In the genomic region with DNA sequence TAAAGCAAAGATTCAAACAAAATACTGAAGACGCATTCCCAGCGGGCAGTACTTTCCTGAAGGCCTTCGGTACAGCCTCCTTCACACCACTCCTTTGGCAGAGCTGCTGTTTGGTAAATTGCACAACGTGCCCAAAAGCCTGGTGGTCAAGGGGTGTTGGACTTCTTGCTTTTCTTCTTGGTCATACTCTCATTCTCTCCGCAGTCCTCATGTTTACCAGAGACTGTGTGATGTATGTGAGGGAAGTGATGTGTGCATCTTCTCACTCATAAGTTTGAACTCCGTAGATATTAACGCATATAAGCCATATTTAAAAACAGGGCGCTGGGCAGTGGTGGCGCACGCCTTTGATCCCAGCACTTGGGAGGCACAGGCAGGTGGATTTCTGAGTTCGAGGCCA, we compare ENCODE assay signal across 11 mouse cellular contexts. TPM values are rescaled to one million over a fixed set of nuclear protein-coding genes. Genes with fewer than 3 reads are reported as not detected.
DNase-seq lines count a peak whose midpoint lies in the region; ATAC-seq lines count a peak whose summit lies in the region.
"Had no signal": no experiment of that assay in that cellular context is flagged by ENCODE, and none has a peak within 500 bp of the region (broad histone marks: within the 10 kb centered on the region; RNA-seq: fewer than 3 reads in every experiment).

No protein-coding gene starts in this region.

- H3K4me2 ChIP-seq in kidney, embryonic 15.5 days: peak overlapping the region; percentile 84
- peak overlapping the region; percentile 79 for H3K4me2 ChIP-seq in embryonic facial prominence, embryonic 15.5 days (replicated peaks)
- H3K4me2 ChIP-seq in intestine, embryonic 16.5 days (ENCODE audit: low read depth, low read length): peak overlapping the region; percentile 94

- WGBS in kidney, embryonic 15.5 days: 76% methylated on average over 11 of the region's 11 CpGs
- 74% methylated on average over 11 of the region's 11 CpGs for WGBS in embryonic facial prominence, embryonic 15.5 days
- 68% methylated on average over 11 of the region's 11 CpGs for WGBS in intestine, embryonic 16.5 days

- H3K27ac ChIP-seq in kidney, embryonic 15.5 days: peak overlapping the region; percentile 100
- H3K27ac ChIP-seq in embryonic facial prominence, embryonic 15.5 days (replicated peaks): peak overlapping the region; percentile 99
- peak overlapping the region; percentile 98; the same call in 1 of the 2 replicates for H3K27ac ChIP-seq in intestine, embryonic 16.5 days (ENCODE audit: low read length)

- peaks cover 39% of the 10 kb centered on the region for H3K4me1 ChIP-seq in kidney, embryonic 15.5 days
- H3K4me1 ChIP-seq in embryonic facial prominence, embryonic 15.5 days: peaks cover 41% of the 10 kb centered on the region
- peaks cover 27% of the 10 kb centered on the region for H3K4me1 ChIP-seq in intestine, embryonic 16.5 days (ENCODE audit: control insufficient read depth, insufficient read depth, low read length)

- H3K4me3 ChIP-seq in kidney, embryonic 15.5 days (replicated peaks): peak overlapping the region; percentile 66
- H3K4me3 ChIP-seq in embryonic facial prominence, embryonic 15.5 days (replicated peaks): no peak overlapping the region; the same call in 1 of the 2 replicates
- peak overlapping the region; percentile 88 for H3K4me3 ChIP-seq in intestine, embryonic 16.5 days (ENCODE audit: low read length)

- ATAC-seq in kidney, embryonic 15.5 days (replicated peaks; ENCODE audit: low FRiP score): no peak
- no peak for ATAC-seq in embryonic facial prominence, embryonic 15.5 days (ENCODE audit: insufficient number of reproducible peaks, low FRiP score, low TSS enrichment, low read depth)
- no peak for ATAC-seq in intestine, embryonic 16.5 days

- no peaks in the 10 kb centered on the region for H3K27me3 ChIP-seq in kidney, embryonic 15.5 days
- no peaks in the 10 kb centered on the region for H3K27me3 ChIP-seq in embryonic facial prominence, embryonic 15.5 days
- no peaks in the 10 kb centered on the region for H3K27me3 ChIP-seq in intestine, embryonic 16.5 days (replicated peaks; ENCODE audit: control insufficient read depth, insufficient read depth, low read length)
- H3K27me3 ChIP-seq: Patski had no signal

- H3K9ac ChIP-seq in kidney, embryonic 15.5 days: peak overlapping the region; percentile 88
- no peak overlapping the region for H3K9ac ChIP-seq in embryonic facial prominence, embryonic 15.5 days
- peak overlapping the region; percentile 94 for H3K9ac ChIP-seq in intestine, embryonic 16.5 days (ENCODE audit: low read depth, low read length)

- no peaks in the 10 kb centered on the region for H3K9me3 ChIP-seq in kidney, embryonic 15.5 days (replicated peaks)
- H3K9me3 ChIP-seq in embryonic facial prominence, embryonic 15.5 days (replicated peaks): no peaks in the 10 kb centered on the region
- H3K9me3 ChIP-seq in intestine, embryonic 16.5 days (ENCODE audit: control insufficient read depth, low read length): no peaks in the 10 kb centered on the region

- DNase-seq in kidney, adult 11 months: no peak
- peak; percentile 31 for DNase-seq in neural tube, embryonic 10.5 days (ENCODE audit: extremely low spot score, low spot score)
- no peak for DNase-seq in left cerebral cortex, adult 8-10 months (ENCODE audit: low spot score in 2 of 2)
- no peak for DNase-seq in layer of hippocampus, adult 9-10 months (ENCODE audit: low spot score)
- no peak for DNase-seq in spleen, adult 18-20 months
- DNase-seq: cerebellum, postnatal 25 days; right cerebral cortex, postnatal 25 days had no signal

- H3K36me3 ChIP-seq in kidney, embryonic 15.5 days: peaks cover 8% of the 10 kb centered on the region; the same call in 1 of the 2 replicates
- H3K36me3 ChIP-seq in embryonic facial prominence, embryonic 15.5 days: 0 out of 2 replicates have a peak, but pooled peaks cover 4% of the 10 kb centered on the region
- no peaks in the 10 kb centered on the region for H3K36me3 ChIP-seq in intestine, embryonic 16.5 days (ENCODE audit: control insufficient read depth, insufficient read depth, low read length)

RNA-seq across cellular contexts. Expression of a gene that starts 0.9 kb away (rescaled TPM):
- 268 and 279 TPM in 2 replicates for polyA plus RNA-seq in kidney, embryonic 15.5 days (2015; fragmentation: Nextera tagmentation; extraction: Ambion mirVana)
- 198 and 214 TPM in 2 replicates for polyA plus RNA-seq in embryonic facial prominence, embryonic 15.5 days (2015; fragmentation: Nextera tagmentation; extraction: Ambion mirVana)
- 146 and 157 TPM in 2 replicates for polyA plus RNA-seq in intestine, embryonic 16.5 days (2015; fragmentation: Nextera tagmentation; extraction: Ambion mirVana)
- 10 to 100 TPM; 60.1 to 69.5 (median 63.3) TPM for total RNA-seq in left cerebral cortex, adult 8-10 months (2022)

RNA-seq across cellular contexts. Expression of a gene that starts 19.0 kb away (rescaled TPM):
- 194 and 213 TPM in 2 replicates for polyA plus RNA-seq in kidney, embryonic 15.5 days (2015; fragmentation: Nextera tagmentation; extraction: Ambion mirVana)
- 157 and 161 TPM in 2 replicates for polyA plus RNA-seq in embryonic facial prominence, embryonic 15.5 days (2015; fragmentation: Nextera tagmentation; extraction: Ambion mirVana)
- polyA plus RNA-seq in intestine, embryonic 16.5 days (2015; fragmentation: Nextera tagmentation; extraction: Ambion mirVana): 165 and 171 TPM in 2 replicates
- total RNA-seq in left cerebral cortex, adult 8-10 months (2022): 10 to 100 TPM; 39.6 to 49.8 (median 44.9) TPM

RNA-seq across cellular contexts. Expression of a gene that starts 40.6 kb away (rescaled TPM):
- 0.64 and 0.95 TPM in 2 replicates for polyA plus RNA-seq in kidney, embryonic 15.5 days (2015; fragmentation: Nextera tagmentation; extraction: Ambion mirVana)
- polyA plus RNA-seq in embryonic facial prominence, embryonic 15.5 days (2015; fragmentation: Nextera tagmentation; extraction: Ambion mirVana): 0.85 and 1.0 TPM in 2 replicates
- polyA plus RNA-seq in intestine, embryonic 16.5 days (2015; fragmentation: Nextera tagmentation; extraction: Ambion mirVana): 0.43 and 0.66 TPM in 2 replicates
- under 1 TPM; 0.13 to 0.74 (median 0.40) TPM for total RNA-seq in left cerebral cortex, adult 8-10 months (2022)
